Mouse (Mus musculus) ES-Bruce4 (cell line): ENCODE measurements around the gene Dnah11. TPM values are rescaled to one million over a fixed set of nuclear protein-coding genes. Genes with fewer than 3 reads are reported as not detected.

Experiments used
- H3K27ac ChIP-seq: 2 replicates; pipeline ENCODE4 v1.5.1; 2012; ENCODE audit warnings: low read length, inconsistent platforms; ENCODE audit not compliant: insufficient read depth
- H3K27me3 ChIP-seq: 2 replicates; pipeline ENCODE4 v1.6.1; 2012; ENCODE audit warnings: mild to moderate bottlenecking, low read length, inconsistent platforms; ENCODE audit not compliant: control insufficient read depth, poor library complexity, insufficient read depth, severe bottlenecking
- H3K36me3 ChIP-seq: 2 replicates; pipeline ENCODE4 v1.6.1; 2012; ENCODE audit warnings: inconsistent platforms, mild to moderate bottlenecking, low read length, moderate library complexity; ENCODE audit not compliant: control insufficient read depth, poor library complexity, insufficient read depth, severe bottlenecking
- H3K4me1 ChIP-seq: one replicate; pipeline ENCODE4 v1.8.1; 2011; ENCODE audit warnings: low read length; ENCODE audit not compliant: control insufficient read depth, insufficient read depth
- H3K4me3 ChIP-seq: 2 replicates; pipeline ENCODE4 v1.5.1; 2011; ENCODE audit warnings: low read depth, mild to moderate bottlenecking, low read length
- H3K9ac ChIP-seq: 2 replicates; pipeline ENCODE4 v1.6.1; 2012; ENCODE audit warnings: low read depth, mild to moderate bottlenecking, inconsistent platforms; ENCODE audit not compliant: poor library complexity, severe bottlenecking
- H3K9me3 ChIP-seq: replicated peaks from 2 replicates; pipeline ENCODE4 v1.6.1; 2012; ENCODE audit warnings: mild to moderate bottlenecking, low read length, inconsistent platforms; ENCODE audit not compliant: control insufficient read depth, poor library complexity, insufficient read depth, severe bottlenecking
- CTCF ChIP-seq: IDR thresholded peaks from one replicate; pipeline ENCODE4 v1.8.1; 2011; ENCODE audit warnings: low read depth, low read length
- EP300 ChIP-seq: IDR thresholded peaks from 2 replicates; pipeline ENCODE4 v1.6.1; 2011; ENCODE audit warnings: low read depth, low read length; ENCODE audit not compliant: insufficient read depth
- POLR2A ChIP-seq: IDR thresholded peaks from one replicate; pipeline ENCODE4 v1.8.1; 2011; ENCODE audit warnings: low read length; ENCODE audit not compliant: insufficient read depth
- polyA plus RNA-seq: library from polyadenylated mRNA; stranded (reverse); fragments of >200 nt; gene quantifications from 2 replicates; pipeline ENCODE4 v1.2.4, GENCODE M21; 2011; ENCODE audit warnings: low read depth; ENCODE audit not compliant: missing spikeins, insufficient read depth, insufficient read length

Gene Dnah11
- polyA plus RNA-seq, 1 experiment = 0.07 TPM

DNA sequence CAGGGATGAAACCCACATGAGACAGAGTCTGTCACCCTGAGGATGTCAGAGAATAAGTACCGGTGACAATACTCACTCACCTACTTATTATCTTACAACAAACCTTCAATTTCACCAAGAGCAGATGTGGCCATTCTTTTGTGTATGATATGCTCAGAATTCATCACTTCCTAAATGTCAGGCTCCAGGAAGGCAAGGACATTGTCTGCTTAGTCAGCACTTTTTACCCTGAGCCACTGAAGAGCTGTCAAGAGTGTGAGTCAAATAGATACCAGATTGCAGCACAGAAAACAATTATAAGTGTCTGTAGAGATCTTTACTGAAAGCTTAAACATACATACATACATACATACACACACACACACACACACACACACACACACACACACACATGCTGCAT is 127.2 kb downstream of the Dnah11 start:
- H3K9ac ChIP-seq = no peak overlapping the region
- no peaks in the 10 kb centered on the region for H3K27me3 ChIP-seq
- H3K36me3 ChIP-seq = no peaks in the 10 kb centered on the region
- H3K4me3 ChIP-seq = no peak overlapping the region
- no peak overlapping the region for H3K27ac ChIP-seq
- no peaks in the 10 kb centered on the region for H3K9me3 ChIP-seq
- no peak for TF ChIP-seq POLR2A
- no peak for TF ChIP-seq EP300
- no peak for TF ChIP-seq CTCF
- no peaks in the 10 kb centered on the region for H3K4me1 ChIP-seq

DNA sequence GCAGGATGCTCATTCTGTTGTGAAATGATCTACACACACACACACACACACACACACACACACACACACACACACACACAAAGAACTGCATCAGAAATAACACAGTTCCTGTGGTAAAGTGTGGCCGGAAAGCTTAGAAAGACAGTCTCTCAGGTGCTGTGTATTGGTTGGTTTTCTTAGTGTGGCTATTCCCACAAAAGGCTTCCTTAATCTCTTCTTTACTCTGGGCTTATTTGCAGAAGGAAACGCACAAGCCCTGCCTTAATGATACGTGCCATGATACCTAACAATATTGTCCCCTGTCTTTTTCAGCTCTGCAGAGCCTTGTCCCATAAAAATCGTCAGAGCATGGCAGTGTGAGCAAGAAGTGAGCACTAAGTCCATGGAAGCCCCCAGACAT is 130.1 kb downstream of the Dnah11 start:
- H3K4me3 ChIP-seq = no peak overlapping the region
- no peaks in the 10 kb centered on the region for H3K4me1 ChIP-seq
- no peaks in the 10 kb centered on the region for H3K36me3 ChIP-seq
- H3K27me3 ChIP-seq = no peaks in the 10 kb centered on the region
- H3K9ac ChIP-seq = no peak overlapping the region
- H3K9me3 ChIP-seq = no peaks in the 10 kb centered on the region
- no peak overlapping the region for H3K27ac ChIP-seq
- TF ChIP-seq EP300 (no peak), POLR2A (no peak), CTCF (no peak)

DNA sequence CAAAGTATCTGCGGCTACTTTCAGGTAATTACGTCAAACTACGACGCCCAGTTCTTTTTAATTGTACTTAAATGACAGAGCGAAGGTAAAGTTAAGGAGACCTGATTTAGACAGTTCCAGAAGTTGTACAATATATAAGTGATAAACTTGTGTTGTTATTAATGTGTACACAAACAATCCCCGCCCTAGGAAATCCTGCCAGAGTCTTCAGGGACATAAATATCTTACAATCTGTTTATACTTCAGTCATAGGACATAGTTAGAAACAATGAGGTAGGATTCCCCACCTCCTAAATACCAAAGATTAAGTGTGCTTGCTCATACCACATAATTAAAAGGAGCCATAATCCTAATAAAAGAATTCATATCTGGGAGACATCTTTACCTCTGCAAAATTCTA is 136.5 kb downstream of the Dnah11 start:
- Histone ChIP-seq H3K9me3 (no peaks in the 10 kb centered on the region), H3K27me3 (no peaks in the 10 kb centered on the region), H3K4me3 (no peak overlapping the region), H3K4me1 (no peaks in the 10 kb centered on the region), H3K9ac (no peak overlapping the region), H3K27ac (no peak overlapping the region), H3K36me3 (no peaks in the 10 kb centered on the region)
- no peak for TF ChIP-seq EP300

DNA sequence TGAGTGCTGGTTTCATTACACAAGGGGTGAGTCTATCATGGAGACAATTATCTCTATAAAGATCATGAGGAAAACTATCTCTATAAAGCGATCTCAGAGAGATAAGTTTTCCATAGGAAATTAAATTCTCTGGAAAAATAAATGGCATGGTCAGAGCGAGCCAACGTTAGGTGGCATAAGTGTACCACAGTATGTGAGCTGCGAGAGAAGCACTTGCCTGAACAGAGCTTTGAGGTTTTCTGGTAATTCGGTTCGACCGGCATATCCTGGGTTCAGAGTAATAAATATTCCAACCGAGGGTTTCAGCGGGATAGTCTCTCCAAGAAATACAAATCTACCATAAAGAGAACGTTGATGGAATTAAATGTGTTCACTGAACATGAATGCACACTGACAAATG is 142.0 kb downstream of the Dnah11 start:
- no peaks in the 10 kb centered on the region for H3K4me1 ChIP-seq
- TF ChIP-seq POLR2A (no peak), CTCF (no peak), EP300 (no peak)
- H3K27me3 ChIP-seq = no peaks in the 10 kb centered on the region
- H3K4me3 ChIP-seq = no peak overlapping the region
- H3K9me3 ChIP-seq = no peaks in the 10 kb centered on the region
- H3K27ac ChIP-seq = no peak overlapping the region
- no peak overlapping the region for H3K9ac ChIP-seq
- H3K36me3 ChIP-seq = no peaks in the 10 kb centered on the region

DNA sequence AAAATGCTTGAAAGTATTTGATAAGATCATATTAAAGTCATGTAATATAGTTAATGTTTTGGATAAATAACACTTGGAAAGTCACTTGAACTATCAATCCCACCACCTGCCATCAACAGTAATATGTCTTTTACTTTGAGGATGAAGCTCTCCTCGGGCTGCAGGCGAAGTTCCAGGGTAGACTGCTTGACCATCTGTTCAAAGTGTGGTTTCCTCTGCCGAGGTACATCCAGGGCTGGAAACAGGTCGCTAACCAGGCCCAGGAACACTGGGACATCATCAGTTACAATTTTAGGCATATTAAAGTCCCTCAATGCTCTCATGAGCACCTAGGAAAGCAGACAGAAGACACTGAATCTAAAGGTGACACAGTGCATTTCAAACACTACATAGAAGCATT is 153.5 kb downstream of the Dnah11 start:
- no peaks in the 10 kb centered on the region for H3K36me3 ChIP-seq
- no peaks in the 10 kb centered on the region for H3K9me3 ChIP-seq
- no peak for TF ChIP-seq POLR2A
- no peak for TF ChIP-seq CTCF
- TF ChIP-seq EP300 = no peak
- no peak overlapping the region for H3K4me3 ChIP-seq
- H3K27ac ChIP-seq = no peak overlapping the region
- H3K27me3 ChIP-seq = no peaks in the 10 kb centered on the region
- no peaks in the 10 kb centered on the region for H3K4me1 ChIP-seq
- no peak overlapping the region for H3K9ac ChIP-seq

DNA sequence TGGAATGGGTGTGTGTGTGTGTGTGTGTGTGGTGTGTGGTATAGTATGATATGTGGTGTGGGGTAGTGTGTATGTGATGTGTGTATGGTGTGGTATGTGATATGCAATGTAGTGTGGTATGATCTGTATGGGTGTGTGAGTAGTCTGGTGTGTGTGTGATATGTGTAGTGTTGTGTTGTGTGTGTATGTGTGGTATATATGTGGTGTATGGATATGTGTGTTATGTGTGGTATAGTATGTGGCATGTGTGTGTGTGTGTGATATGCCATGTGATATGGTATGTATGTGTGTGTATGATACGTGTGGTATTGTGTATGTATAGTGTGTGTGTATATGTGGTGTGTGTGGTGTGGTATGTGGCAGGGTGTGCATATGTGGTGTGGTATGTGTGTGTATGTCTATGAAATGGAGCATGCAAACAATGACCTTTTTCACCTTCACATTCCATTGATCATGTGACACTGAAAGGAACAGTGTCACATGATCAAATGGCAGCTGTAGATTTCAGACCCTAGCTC is 155.7 kb downstream of the Dnah11 start:
- Histone ChIP-seq H3K4me1 (no peaks in the 10 kb centered on the region), H3K9me3 (no peaks in the 10 kb centered on the region), H3K27me3 (no peaks in the 10 kb centered on the region), H3K4me3 (no peak overlapping the region), H3K36me3 (no peaks in the 10 kb centered on the region), H3K27ac (no peak overlapping the region), H3K9ac (no peak overlapping the region)
- TF ChIP-seq POLR2A (no peak), CTCF (no peak), EP300 (no peak)

DNA sequence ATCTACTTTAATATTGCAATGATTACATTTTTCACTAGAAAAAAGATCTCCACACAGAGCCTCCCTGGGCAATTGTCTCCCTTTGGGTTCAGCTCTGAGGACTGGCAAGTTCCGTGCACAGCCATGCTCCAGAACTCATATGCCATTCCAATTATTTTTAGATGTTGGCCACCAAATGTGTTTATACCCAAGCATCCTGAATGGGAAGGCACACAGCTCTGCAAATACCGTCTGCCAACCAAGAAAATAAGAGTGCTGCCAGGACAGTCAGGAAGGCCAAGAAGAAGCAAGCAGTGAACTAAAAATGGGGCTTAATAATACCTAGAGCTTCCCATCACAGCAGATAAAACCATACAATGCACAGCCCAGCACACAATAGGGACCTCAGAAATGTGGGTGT is 156.6 kb downstream of the Dnah11 start:
- TF ChIP-seq CTCF = no peak
- no peak for TF ChIP-seq EP300
- no peak for TF ChIP-seq POLR2A
- Histone ChIP-seq H3K4me1 (no peaks in the 10 kb centered on the region), H3K27ac (no peak overlapping the region), H3K9ac (no peak overlapping the region), H3K27me3 (no peaks in the 10 kb centered on the region), H3K4me3 (no peak overlapping the region), H3K36me3 (no peaks in the 10 kb centered on the region), H3K9me3 (no peaks in the 10 kb centered on the region)
